18 mouse cellular contexts compared by ENCODE assay signal in genomic region chr2:27314269-27314668, GRCm38 (mm10).
"Had no signal": no experiment of that assay in that cellular context is flagged by ENCODE, and none has a peak within 500 bp of the region (broad histone marks: within the 10 kb centered on the region; RNA-seq: fewer than 3 reads in every experiment).

No protein-coding gene starts in this region.

- H3K9ac ChIP-seq: kidney, embryonic 15.5 days; liver, embryonic 13.5 days; midbrain, embryonic 15.5 days; neural tube, embryonic 12.5 days; neural tube, embryonic 15.5 days had no signal

- H3K9me3 ChIP-seq: kidney, embryonic 15.5 days; liver, embryonic 13.5 days; megakaryocyte, embryonic 14.5 days; midbrain, embryonic 10.5 days; midbrain, embryonic 15.5 days; neural tube, embryonic 12.5 days; neural tube, embryonic 15.5 days had no signal

- H3K27me3 ChIP-seq: kidney, embryonic 15.5 days; liver, embryonic 13.5 days; midbrain, embryonic 15.5 days; neural tube, embryonic 12.5 days; neural tube, embryonic 15.5 days had no signal

- H3K27ac ChIP-seq: kidney, embryonic 15.5 days; left cerebral cortex, adult 2 months; liver, embryonic 13.5 days; midbrain, embryonic 10.5 days; neural tube, embryonic 12.5 days; neural tube, embryonic 15.5 days; stomach, postnatal 0 days had no signal

- H3K36me3 ChIP-seq: kidney, embryonic 15.5 days; liver, embryonic 13.5 days; midbrain, embryonic 15.5 days; neural tube, embryonic 12.5 days; neural tube, embryonic 15.5 days had no signal

- DNase-seq: kidney, adult 8-10 months; kidney, postnatal 10 days; kidney, postnatal 36 days; layer of hippocampus, postnatal 36 days; liver, embryonic 13.5 days; lung, adult 2 months; right cerebral cortex, postnatal 25 days; thymus, adult 2 months; thymus, postnatal 14 days; thymus, postnatal 4 days had no signal

- H3K4me3 ChIP-seq: kidney, embryonic 15.5 days; left cerebral cortex, adult 2 months; liver, embryonic 13.5 days; megakaryocyte, embryonic 14.5 days; midbrain, embryonic 10.5 days; midbrain, embryonic 15.5 days; neural tube, embryonic 12.5 days; neural tube, embryonic 15.5 days had no signal

- H3K4me2 ChIP-seq: kidney, embryonic 15.5 days; liver, embryonic 13.5 days; midbrain, embryonic 15.5 days; neural tube, embryonic 12.5 days; neural tube, embryonic 15.5 days had no signal
